Mouse (Mus musculus): ENCODE measurements around the gene Zmym1. TPM values are rescaled to one million over a fixed set of nuclear protein-coding genes. Genes with fewer than 3 reads are reported as not detected.
"Not testable (repeated sequence)": the region's sequence is repeated elsewhere in the genome, so short reads cannot be mapped to it uniquely, and the experiment has no call there.

Gene Zmym1
- 32.1 and 37.5 TPM in 2 replicates for polyA plus RNA-seq (2015; fragmentation: Nextera tagmentation; extraction: Ambion mirVana)

DNA sequence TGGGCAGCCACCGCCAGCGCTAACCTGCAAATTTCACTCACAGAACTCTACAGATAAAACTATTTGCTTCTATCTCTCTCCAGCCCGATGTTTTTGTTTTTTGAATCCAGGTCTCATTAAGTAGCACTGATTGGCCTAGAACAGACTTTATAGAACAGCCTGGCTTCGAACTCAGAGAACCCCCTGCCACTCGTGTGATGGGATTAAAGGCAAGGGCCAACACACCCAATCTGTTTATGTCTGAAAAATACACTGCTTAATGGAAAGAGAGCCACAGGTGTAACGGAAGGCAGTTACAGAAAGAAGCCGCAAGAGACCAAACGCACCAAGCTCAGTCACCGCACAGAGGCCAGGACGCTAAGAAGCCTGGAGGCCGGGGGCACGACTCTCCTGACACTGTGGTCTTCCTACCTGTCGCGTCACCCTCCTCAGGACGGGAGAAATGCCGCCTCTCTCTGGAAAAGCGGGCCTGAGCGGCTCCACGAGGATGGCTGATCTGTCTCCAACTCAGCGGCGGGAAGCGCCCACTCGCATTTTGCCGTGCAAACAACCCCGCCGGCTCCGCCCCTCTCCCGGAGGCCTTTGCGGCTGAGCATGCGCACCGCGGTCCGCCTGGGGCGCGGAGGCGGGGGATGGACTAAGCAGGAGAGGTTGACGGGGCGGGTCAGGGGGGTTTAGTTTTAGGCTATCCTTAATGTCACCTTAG lies at the start of gene Zmym1:
Zmym1 (minus strand) TSS at position 568 of the 706 bp plus-strand sequence.
- Histone ChIP-seq H3K4me3 (replicated peaks; ENCODE audit: low read length) (peak within 1 kb of the TSS; percentile 64), H3K9me3 (ENCODE audit: control insufficient read depth, low read length) (no peaks in the 10 kb centered on the region), H3K36me3 (ENCODE audit: control insufficient read depth, insufficient read depth) (peaks cover 6% of the 10 kb centered on the region; the same call in 1 of the 2 replicates), H3K4me2 (ENCODE audit: low read length) (peak within 1 kb of the TSS; percentile 75), H3K27me3 (replicated peaks; ENCODE audit: control insufficient read depth, insufficient read depth, low read length) (no peaks in the 10 kb centered on the region), H3K27ac (ENCODE audit: low read length) (no peak within 1 kb of the TSS), H3K4me1 (replicated peaks; ENCODE audit: control insufficient read depth, insufficient read depth, low read length) (0 out of 2 replicates have a peak, but pooled peaks cover 3% of the 10 kb centered on the region), H3K9ac (replicated peaks; ENCODE audit: low read depth, low read length) (peak within 1 kb of the TSS; percentile 69)
- ATAC-seq: peak; percentile 96
- under 1% methylated on average over 38 of the region's 38 CpGs for WGBS

DNA sequence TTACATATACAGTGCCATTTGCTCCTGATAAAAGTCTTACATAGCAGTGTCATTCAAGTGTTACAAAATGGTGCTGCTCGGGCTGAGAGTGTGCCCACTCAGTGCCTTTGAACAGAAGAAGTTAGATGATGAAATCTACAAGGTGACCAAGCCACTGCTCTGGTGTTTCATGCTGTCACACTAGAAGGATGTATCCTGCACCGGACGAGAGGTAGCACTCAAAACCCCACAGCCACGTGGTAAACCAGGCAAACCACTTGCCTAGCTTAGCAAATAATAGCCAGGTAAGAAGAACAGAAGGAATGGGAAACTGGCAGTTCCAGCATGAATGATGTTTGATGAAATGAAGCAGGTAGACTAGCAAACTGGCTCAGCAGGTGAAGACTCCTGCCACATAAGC lies 49.6 kb upstream of the Zmym1 start:
- 75% methylated on average over 4 of the region's 4 CpGs for WGBS
- H3K36me3 ChIP-seq (ENCODE audit: control insufficient read depth, insufficient read depth): peaks cover 14% of the 10 kb centered on the region; the same call in 1 of the 2 replicates
- ATAC-seq: no peak

DNA sequence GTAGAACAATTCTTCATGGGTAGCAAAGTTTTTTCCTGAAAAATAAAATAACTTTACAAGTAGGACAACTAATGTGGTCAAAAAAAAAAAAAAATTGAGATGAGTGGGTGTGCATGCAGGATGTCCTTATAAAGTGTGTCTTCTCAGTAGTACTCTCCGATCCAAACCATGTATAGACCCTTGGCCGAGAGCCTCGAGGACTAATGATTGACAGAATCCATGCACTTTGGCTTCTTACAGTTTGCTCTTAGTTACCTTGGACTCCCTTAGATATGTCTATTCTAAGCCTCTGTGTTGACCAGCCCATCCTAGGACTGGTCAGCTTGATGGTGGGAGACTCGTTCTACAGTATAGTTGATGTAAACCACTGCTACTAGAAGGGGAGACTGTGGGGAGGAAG lies 46.6 kb upstream of the Zmym1 start:
- Histone ChIP-seq H3K4me2 (ENCODE audit: low read length) (no peak overlapping the region), H3K4me3 (replicated peaks; ENCODE audit: low read length) (no peak overlapping the region), H3K4me1 (replicated peaks; ENCODE audit: control insufficient read depth, insufficient read depth, low read length) (no peaks in the 10 kb centered on the region), H3K36me3 (ENCODE audit: control insufficient read depth, insufficient read depth) (peaks cover 14% of the 10 kb centered on the region; the same call in 1 of the 2 replicates), H3K27ac (ENCODE audit: low read length) (no peak overlapping the region), H3K9ac (replicated peaks; ENCODE audit: low read depth, low read length) (no peak overlapping the region), H3K27me3 (replicated peaks; ENCODE audit: control insufficient read depth, insufficient read depth, low read length) (no peaks in the 10 kb centered on the region), H3K9me3 (ENCODE audit: control insufficient read depth, low read length) (peaks cover 2% of the 10 kb centered on the region; the same call in 1 of the 2 replicates)
- no peak for ATAC-seq
- WGBS: 95% methylated on average over 4 of the region's 4 CpGs

More for the DNA sequence above, 49.6 kb upstream of the Zmym1 start:
- Histone ChIP-seq H3K27me3 (replicated peaks; ENCODE audit: control insufficient read depth, insufficient read depth, low read length) (no peaks in the 10 kb centered on the region), H3K9ac (replicated peaks; ENCODE audit: low read depth, low read length) (no peak overlapping the region), H3K4me2 (ENCODE audit: low read length) (no peak overlapping the region), H3K4me1 (replicated peaks; ENCODE audit: control insufficient read depth, insufficient read depth, low read length) (no peaks in the 10 kb centered on the region), H3K9me3 (ENCODE audit: control insufficient read depth, low read length) (peaks cover 2% of the 10 kb centered on the region; the same call in 1 of the 2 replicates), H3K27ac (ENCODE audit: low read length) (no peak overlapping the region), H3K4me3 (replicated peaks; ENCODE audit: low read length) (no peak overlapping the region)

DNA sequence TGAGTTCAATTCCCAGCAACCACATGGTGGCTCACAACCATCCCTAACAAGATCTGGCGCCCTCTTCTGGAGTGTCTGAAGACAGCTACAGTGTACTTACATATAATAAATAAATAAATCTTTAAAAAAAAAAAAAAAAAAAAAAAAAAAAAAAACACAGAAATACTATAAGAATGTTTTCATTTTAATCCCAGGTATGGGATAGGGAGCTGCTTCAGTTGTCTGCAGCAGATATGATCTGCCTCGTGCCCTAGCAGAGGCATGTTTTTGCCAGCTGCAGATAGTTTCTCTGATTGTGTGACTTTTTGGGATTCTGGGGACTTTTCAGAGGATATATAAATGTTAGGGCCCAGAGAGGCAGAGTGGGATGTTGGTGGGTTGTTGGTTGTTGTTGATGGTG lies 38.6 kb upstream of the Zmym1 start:
- not testable (repeated sequence) for H3K4me1 ChIP-seq (replicated peaks; ENCODE audit: control insufficient read depth, insufficient read depth, low read length); H3K27me3 ChIP-seq (replicated peaks; ENCODE audit: control insufficient read depth, insufficient read depth, low read length); H3K4me3 ChIP-seq (replicated peaks; ENCODE audit: low read length); H3K9me3 ChIP-seq (ENCODE audit: control insufficient read depth, low read length); H3K4me2 ChIP-seq (ENCODE audit: low read length); H3K27ac ChIP-seq (ENCODE audit: low read length); ATAC-seq; H3K9ac ChIP-seq (replicated peaks; ENCODE audit: low read depth, low read length); H3K36me3 ChIP-seq (ENCODE audit: control insufficient read depth, insufficient read depth)
- 100% methylated on average over 1 of the region's 2 CpGs for WGBS

DNA sequence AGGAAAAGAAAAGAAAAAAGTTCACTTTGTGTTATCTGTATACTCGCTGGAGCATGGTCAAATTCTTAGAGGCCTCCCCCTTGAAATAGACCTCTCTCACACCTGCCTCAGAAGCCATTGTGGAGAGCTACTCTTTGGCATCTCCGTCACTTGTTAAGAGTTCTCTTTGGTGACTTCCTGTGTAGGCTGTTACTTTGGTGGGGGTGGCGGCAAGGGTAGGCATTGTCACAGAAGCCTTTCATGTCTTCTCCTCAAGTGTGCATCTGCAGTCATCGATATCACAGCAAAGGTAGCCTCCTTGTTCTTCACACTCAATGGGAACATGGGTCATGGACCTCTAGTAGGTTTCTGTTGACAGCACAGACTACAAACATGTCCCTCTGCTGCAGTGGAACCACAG lies 34.1 kb upstream of the Zmym1 start:
- Histone ChIP-seq H3K36me3 (ENCODE audit: control insufficient read depth, insufficient read depth) (peaks cover 3% of the 10 kb centered on the region; the same call in 1 of the 2 replicates), H3K27ac (ENCODE audit: low read length) (no peak overlapping the region), H3K9ac (replicated peaks; ENCODE audit: low read depth, low read length) (no peak overlapping the region), H3K4me1 (replicated peaks; ENCODE audit: control insufficient read depth, insufficient read depth, low read length) (no peaks in the 10 kb centered on the region), H3K4me2 (ENCODE audit: low read length) (no peak overlapping the region), H3K9me3 (ENCODE audit: control insufficient read depth, low read length) (no peaks in the 10 kb centered on the region), H3K27me3 (replicated peaks; ENCODE audit: control insufficient read depth, insufficient read depth, low read length) (no peaks in the 10 kb centered on the region), H3K4me3 (replicated peaks; ENCODE audit: low read length) (no peak overlapping the region)
- ATAC-seq: no peak
- WGBS: 88% methylated on average over 4 of the region's 4 CpGs

DNA sequence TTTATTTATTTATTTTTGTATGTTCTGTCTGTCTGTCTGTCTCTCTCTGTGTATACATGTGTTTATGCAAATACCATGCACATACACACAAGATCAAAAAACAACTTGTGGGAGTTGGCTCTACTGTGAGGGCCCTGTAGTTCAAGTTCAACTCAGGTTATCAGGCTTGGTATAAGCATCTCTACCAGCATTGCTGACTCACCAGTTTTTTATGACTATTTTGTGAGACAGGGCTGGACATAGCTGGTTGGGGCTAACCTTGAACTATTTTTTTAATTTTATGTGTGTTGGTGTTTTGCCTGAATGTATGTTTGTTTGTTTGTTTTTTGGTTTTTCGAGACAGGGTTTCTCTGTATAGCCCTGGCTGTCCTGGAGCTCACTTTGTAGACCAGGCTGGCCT lies 30.2 kb upstream of the Zmym1 start:
- peaks cover 6% of the 10 kb centered on the region for H3K36me3 ChIP-seq (ENCODE audit: control insufficient read depth, insufficient read depth)
- H3K27me3 ChIP-seq (replicated peaks; ENCODE audit: control insufficient read depth, insufficient read depth, low read length): no peaks in the 10 kb centered on the region
- no peak overlapping the region for H3K4me2 ChIP-seq (ENCODE audit: low read length)
- no peak overlapping the region for H3K9ac ChIP-seq (replicated peaks; ENCODE audit: low read depth, low read length)
- WGBS: 100% methylated on average over 1 of the region's 1 CpGs
- no peak overlapping the region for H3K4me3 ChIP-seq (replicated peaks; ENCODE audit: low read length)
- no peaks in the 10 kb centered on the region for H3K4me1 ChIP-seq (replicated peaks; ENCODE audit: control insufficient read depth, insufficient read depth, low read length)
- no peak overlapping the region for H3K27ac ChIP-seq (ENCODE audit: low read length)
- no peaks in the 10 kb centered on the region for H3K9me3 ChIP-seq (ENCODE audit: control insufficient read depth, low read length)
- no peak for ATAC-seq

DNA sequence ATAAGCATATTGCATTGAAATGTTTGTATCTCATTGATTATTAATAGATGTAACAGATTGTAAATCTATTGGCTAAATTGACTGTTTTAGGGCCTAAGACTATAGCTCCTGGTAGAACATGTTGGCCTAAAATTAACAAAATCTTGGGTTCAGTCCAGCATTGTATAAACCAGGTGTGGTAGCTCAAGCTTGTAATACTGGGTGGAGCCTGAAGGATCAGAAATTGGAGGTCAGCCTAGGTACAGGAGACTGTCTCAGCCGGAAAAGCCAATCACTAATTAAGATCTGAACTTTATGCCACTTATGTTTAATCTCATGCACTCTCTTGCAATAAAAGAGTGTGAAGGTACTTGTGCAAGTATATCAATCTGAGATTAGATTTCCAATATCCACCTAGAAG lies 24.8 kb upstream of the Zmym1 start:
- Histone ChIP-seq H3K4me2 (ENCODE audit: low read length) (no peak overlapping the region), H3K36me3 (ENCODE audit: control insufficient read depth, insufficient read depth) (peaks cover 6% of the 10 kb centered on the region), H3K9me3 (ENCODE audit: control insufficient read depth, low read length) (no peaks in the 10 kb centered on the region), H3K27me3 (replicated peaks; ENCODE audit: control insufficient read depth, insufficient read depth, low read length) (no peaks in the 10 kb centered on the region), H3K9ac (replicated peaks; ENCODE audit: low read depth, low read length) (no peak overlapping the region), H3K4me1 (replicated peaks; ENCODE audit: control insufficient read depth, insufficient read depth, low read length) (no peaks in the 10 kb centered on the region), H3K4me3 (replicated peaks; ENCODE audit: low read length) (no peak overlapping the region), H3K27ac (ENCODE audit: low read length) (no peak overlapping the region)
- WGBS: 91% methylated on average over 1 of the region's 1 CpGs
- ATAC-seq: no peak

DNA sequence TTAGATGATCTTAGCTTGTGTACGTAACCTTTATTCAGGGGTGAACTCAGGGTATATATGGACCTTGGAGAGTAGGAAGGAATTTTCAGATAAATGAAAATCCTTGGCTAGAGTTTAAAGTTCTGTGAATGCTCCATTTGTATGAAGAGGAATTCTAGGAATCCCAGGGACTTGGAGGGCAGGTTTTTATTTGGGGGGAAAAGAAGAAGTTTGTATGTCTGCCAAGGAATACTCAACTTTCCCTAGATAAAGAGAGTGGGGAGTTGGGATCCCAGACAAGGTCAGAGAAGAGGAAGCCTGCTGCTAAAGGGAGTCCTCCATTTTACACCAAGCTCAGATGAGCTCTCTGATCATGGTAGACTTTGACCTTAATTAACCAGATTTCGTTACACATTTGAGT lies 22.2 kb upstream of the Zmym1 start:
- H3K36me3 ChIP-seq (ENCODE audit: control insufficient read depth, insufficient read depth): no peaks in the 10 kb centered on the region; the same call in 1 of the 2 replicates
- no peak overlapping the region for H3K4me3 ChIP-seq (replicated peaks; ENCODE audit: low read length)
- no peak overlapping the region for H3K27ac ChIP-seq (ENCODE audit: low read length)
- WGBS: 90% methylated on average over 2 of the region's 2 CpGs
- no peak overlapping the region for H3K4me2 ChIP-seq (ENCODE audit: low read length)
- no peaks in the 10 kb centered on the region for H3K9me3 ChIP-seq (ENCODE audit: control insufficient read depth, low read length)
- H3K9ac ChIP-seq (replicated peaks; ENCODE audit: low read depth, low read length): no peak overlapping the region
- no peaks in the 10 kb centered on the region for H3K27me3 ChIP-seq (replicated peaks; ENCODE audit: control insufficient read depth, insufficient read depth, low read length)
- no peak for ATAC-seq
- H3K4me1 ChIP-seq (replicated peaks; ENCODE audit: control insufficient read depth, insufficient read depth, low read length): peaks cover 1% of the 10 kb centered on the region

DNA sequence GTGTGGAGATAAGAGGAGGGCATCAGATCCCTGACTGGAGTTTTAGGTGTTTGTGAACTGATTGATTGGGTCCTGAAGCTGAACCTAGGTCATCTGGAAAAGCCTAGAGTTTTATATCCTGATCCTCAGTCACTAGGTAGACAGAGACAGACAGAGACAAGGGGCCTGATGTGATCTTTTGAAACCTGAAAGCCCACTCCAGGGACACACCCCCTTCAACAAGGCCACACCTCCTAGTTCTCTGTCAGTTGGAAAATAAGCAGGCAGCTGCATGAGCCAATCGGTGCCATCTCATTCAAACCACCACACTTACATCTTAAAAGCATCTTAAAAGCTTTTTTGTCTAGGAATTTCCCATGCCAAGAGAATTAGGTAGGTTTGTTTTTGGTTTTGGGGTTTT lies 19.9 kb upstream of the Zmym1 start:
- ATAC-seq: no peak
- 28% methylated on average over 1 of the region's 1 CpGs for WGBS
- H3K4me2 ChIP-seq (ENCODE audit: low read length): no peak overlapping the region
- peaks cover 7% of the 10 kb centered on the region for H3K4me1 ChIP-seq (replicated peaks; ENCODE audit: control insufficient read depth, insufficient read depth, low read length)
- H3K9me3 ChIP-seq (ENCODE audit: control insufficient read depth, low read length): no peaks in the 10 kb centered on the region
- H3K9ac ChIP-seq (replicated peaks; ENCODE audit: low read depth, low read length): no peak overlapping the region
- H3K4me3 ChIP-seq (replicated peaks; ENCODE audit: low read length): no peak overlapping the region
- H3K27ac ChIP-seq (ENCODE audit: low read length): no peak overlapping the region
- no peaks in the 10 kb centered on the region for H3K36me3 ChIP-seq (ENCODE audit: control insufficient read depth, insufficient read depth)
- H3K27me3 ChIP-seq (replicated peaks; ENCODE audit: control insufficient read depth, insufficient read depth, low read length): no peaks in the 10 kb centered on the region
